Mouse (Mus musculus): ENCODE data around the gene Crispld2.

Gene Crispld2

GRCm38 (mm10) chr8:120071684-120072083 is 79.4 kb downstream of the Crispld2 start:
- CTCF ChIA-PET, result interaction anchor here (0.6 kb wide), 1 partner anchor 162 kb away, joined by 6 read pairs; no protein-coding TSS in a partner anchor

GRCm38 (mm10) chr8:120072259-120072658 is 80.0 kb downstream of the Crispld2 start:
- CTCF ChIA-PET, result no interaction called here

GRCm38 (mm10) chr8:120072827-120073226 is 80.6 kb downstream of the Crispld2 start:
- CTCF ChIA-PET, result no interaction called here

- CTCF ChIA-PET, result no interaction called here
These were observed 82.3 kb downstream of the Crispld2 start for GRCm38 (mm10) chr8:120074516-120074915.

- CTCF ChIA-PET, result no interaction called here
These were observed 83.1 kb downstream of the Crispld2 start for GRCm38 (mm10) chr8:120075347-120075746.

- CTCF ChIA-PET, result interaction anchor here (0.6 to 0.7 kb wide), 4 partner anchors 94 to 1152 kb away, joined by 3 to 19 read pairs (median 6); no protein-coding TSS in a partner anchor
These were observed 85.8 kb downstream of the Crispld2 start for GRCm38 (mm10) chr8:120078080-120078479.

GRCm38 (mm10) chr8:120079361-120079760 is 87.1 kb downstream of the Crispld2 start:
- CTCF ChIA-PET, result interaction anchor here (0.6 kb wide), 2 partner anchors 20 to 651 kb away, joined by 3 to 4 read pairs; no protein-coding TSS in a partner anchor

GRCm38 (mm10) chr8:120083261-120083660 is 91.0 kb downstream of the Crispld2 start:
- CTCF ChIA-PET, result no interaction called here

DNA sequence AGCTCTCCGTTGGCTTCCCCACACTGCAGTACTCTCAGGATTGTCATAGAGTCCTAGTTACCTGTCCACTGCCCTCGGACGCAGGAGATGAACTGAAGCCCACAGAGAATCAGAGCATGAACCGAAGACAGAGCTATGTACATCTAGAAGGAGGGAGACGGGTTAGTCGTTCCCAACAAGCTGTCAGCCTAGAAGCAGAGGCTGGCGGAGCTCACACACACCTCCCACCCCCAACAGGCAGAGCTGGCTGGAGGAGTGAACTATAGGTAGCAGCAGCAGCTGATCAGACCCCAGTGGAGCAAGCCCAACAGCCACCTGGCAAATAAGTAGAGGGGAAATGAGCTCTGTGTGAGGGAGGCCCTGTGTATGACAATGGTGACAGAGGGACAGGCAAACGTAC is 92.5 kb downstream of the Crispld2 start:
- CTCF ChIA-PET, result no interaction called here

- CTCF ChIA-PET, result no interaction called here
These were observed 97.3 kb downstream of the Crispld2 start for GRCm38 (mm10) chr8:120089511-120089910.

- CTCF ChIA-PET, result no interaction called here
These were observed 98.8 kb downstream of the Crispld2 start for GRCm38 (mm10) chr8:120091032-120091431.

- CTCF ChIA-PET, result no interaction called here
These were observed 100.9 kb downstream of the Crispld2 start for GRCm38 (mm10) chr8:120093103-120093502.

DNA sequence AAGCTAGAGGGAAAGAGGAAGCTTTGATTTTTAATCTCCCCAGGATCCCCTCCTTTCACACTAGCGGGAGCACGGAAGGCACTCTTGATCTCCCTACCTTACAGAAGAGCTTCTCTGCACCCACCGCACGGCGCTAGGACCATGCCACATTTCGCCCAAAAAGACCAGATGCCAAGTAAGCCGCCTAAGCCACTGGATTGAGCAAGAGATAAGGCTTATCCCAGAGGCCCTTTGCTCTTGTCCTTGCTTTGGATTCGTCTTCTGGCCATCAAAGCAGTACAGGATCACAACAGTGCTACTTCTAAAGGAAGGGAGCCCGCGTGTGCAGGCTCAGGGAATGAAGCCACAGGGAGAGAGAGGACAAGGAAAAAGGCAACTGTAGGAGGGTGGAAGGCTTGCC is 102.6 kb downstream of the Crispld2 start:
- CTCF ChIA-PET, result no interaction called here

- CTCF ChIA-PET, result no interaction called here
These were observed 104.2 kb downstream of the Crispld2 start for GRCm38 (mm10) chr8:120096486-120096885.

GRCm38 (mm10) chr8:120100388-120101067 is 108.3 kb downstream of the Crispld2 start:
- CTCF ChIA-PET, result no interaction called here

- CTCF ChIA-PET, result interaction anchor here (1.0 kb wide), 1 partner anchor 14 kb away, joined by 6 read pairs; no protein-coding TSS in a partner anchor
These were observed 109.1 kb downstream of the Crispld2 start, which contains the start of gene Zdhhc7 for GRCm38 (mm10) chr8:120101068-120101972. TSS of gene Zdhhc7 (minus strand) at chr8:120101482.

Measured in spleen, embryonic (tissue).